Mouse (Mus musculus) gastrocnemius, adult 2 months (tissue): ENCODE measurements at regions not wholly inside any gene's neighbourhood (a gene's known extent, or its start where the extent isn't known, plus 50 kb on each side); places are given as distances from the start of the nearest gene placed in this dataset.

ENCODE experiments used
- DNase-seq: peaks from one replicate; pipeline ENCODE4 v3.0.0; 2022
- H3K27ac ChIP-seq: fragments of 200-600 bp; 2 replicates; pipeline ENCODE4 v1.8.1; 2022; ENCODE audit warnings: mild to moderate bottlenecking
- H3K4me3 ChIP-seq: fragments of 200-600 bp; 2 replicates; pipeline ENCODE4 v1.8.1; 2022; ENCODE audit warnings: mild to moderate bottlenecking, moderate library complexity
- CTCF ChIP-seq: fragments of 200-600 bp; IDR thresholded peaks from 2 replicates; pipeline ENCODE4 v1.8.1; 2022; ENCODE audit warnings: antibody characterized with exemption, mild to moderate bottlenecking, moderate library complexity
- intact Hi-C: fragments of 180-260 bp; cut with DNase I; formaldehyde crosslinking; loops from one replicate; pipeline ENCODE4 v1.15.1; 2025

GRCm38 (mm10) chr3:40189529-40189928, 341.6 kb upstream of the Intu start:
- Histone ChIP-seq H3K4me3 (no peak overlapping the region), H3K27ac (no peak overlapping the region)
- no peak for TF ChIP-seq CTCF
- no peak for DNase-seq
- intact Hi-C loops = no loop called here

- DNase-seq = no peak
- Histone ChIP-seq H3K27ac (no peak overlapping the region), H3K4me3 (no peak overlapping the region)
- intact Hi-C loops = no loop called here
- TF ChIP-seq CTCF = no peak
These were observed 341.1 kb upstream of the Intu start for GRCm38 (mm10) chr3:40190024-40190423.

DNA sequence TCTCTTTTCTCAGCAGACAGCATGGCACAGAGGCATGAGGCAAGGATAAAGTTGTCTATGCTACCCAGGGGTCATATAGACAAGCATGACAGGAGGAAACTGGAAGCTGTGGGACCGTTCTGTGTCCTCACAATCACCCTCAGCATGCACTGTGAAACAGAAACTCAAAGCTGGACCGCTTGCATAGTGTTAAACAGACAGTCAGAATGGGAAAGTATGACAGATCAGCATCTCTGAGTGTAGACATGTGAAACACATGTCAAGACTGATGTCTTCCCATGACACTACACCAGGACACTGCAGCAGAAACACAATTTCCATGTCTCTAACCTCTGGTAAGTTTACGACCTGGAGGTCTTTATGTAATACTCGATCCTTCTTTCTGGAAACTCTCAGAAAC, 330.9 kb upstream of the Intu start:
- no peak for TF ChIP-seq CTCF
- Histone ChIP-seq H3K4me3 (no peak overlapping the region), H3K27ac (no peak overlapping the region)
- intact Hi-C loops = no loop called here
- no peak for DNase-seq

DNA sequence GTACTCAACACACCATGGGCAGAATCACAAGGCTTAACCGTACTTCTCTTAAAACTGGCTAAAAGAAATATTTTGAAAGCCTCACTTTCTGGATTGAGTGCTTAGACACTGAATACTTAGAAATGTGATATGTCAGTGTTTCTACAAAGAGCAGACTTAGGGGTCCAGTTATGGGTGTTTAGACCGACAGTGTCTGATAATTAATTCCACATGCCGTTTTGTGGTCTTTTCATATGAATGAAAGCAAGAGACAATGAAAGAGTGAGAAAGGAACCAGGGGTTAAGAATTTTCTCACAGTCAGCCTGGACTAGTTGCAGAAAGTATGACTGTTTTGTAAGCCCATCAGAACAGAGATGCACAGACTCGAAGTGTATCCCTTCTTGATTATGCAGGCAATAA, 324.8 kb upstream of the Intu start:
- no peak for DNase-seq
- no peak for TF ChIP-seq CTCF
- intact Hi-C loops = no loop called here
- Histone ChIP-seq H3K4me3 (no peak overlapping the region), H3K27ac (no peak overlapping the region)

- no peak for TF ChIP-seq CTCF
- Histone ChIP-seq H3K27ac (no peak overlapping the region), H3K4me3 (no peak overlapping the region)
- no peak for DNase-seq
- intact Hi-C loops = no loop called here
These were observed 319.3 kb upstream of the Intu start for GRCm38 (mm10) chr3:40211793-40212192.

DNA sequence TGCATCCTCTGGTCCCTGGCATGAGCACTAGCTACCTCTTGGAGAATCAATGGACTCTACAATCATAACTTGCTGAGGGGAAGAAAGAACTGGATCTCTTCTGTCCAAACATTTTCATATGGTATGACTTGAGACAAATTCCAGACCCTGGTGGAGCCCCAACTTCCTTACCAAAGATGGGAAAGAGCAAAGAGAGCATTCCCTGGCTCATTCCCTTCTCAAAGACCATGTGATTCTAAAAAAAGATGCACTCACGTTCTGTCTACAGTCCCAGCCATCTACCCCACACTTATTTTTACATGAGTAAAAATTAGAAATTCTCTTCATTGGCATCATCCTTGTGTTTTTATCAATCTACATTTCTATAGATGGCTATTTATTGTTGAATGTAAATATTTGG, 304.3 kb upstream of the Intu start:
- intact Hi-C loops = no loop called here

DNA sequence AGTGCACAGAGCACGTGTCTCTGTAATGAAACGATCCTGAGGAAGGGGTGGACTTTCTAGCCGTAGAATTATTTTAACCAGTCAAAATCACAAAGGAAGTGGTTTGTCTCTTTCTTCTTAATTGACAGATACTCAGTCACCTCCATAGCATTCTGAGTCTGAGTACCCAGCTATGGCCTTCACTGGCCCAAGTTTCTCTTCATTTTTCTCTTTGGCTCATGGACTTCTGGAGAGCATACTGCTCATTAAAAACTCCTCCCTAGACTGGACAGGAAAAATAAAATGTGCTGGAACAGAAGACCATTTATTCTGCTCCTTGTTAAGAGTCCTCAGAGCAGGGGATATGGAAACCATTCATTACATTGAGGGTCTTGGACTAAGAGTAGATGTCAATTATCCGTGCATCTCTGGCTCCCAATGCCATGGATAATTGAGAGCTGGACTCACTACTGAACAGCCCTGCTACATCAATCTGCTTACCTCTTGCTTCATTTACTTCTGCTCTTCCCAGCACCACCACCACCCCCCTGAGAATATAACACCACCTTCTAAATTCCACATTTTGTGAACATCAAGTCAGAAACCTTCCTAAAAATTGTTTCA, 287.5 kb upstream of the Intu start:
- intact Hi-C loops = no loop called here
- no peak for TF ChIP-seq CTCF
- no peak overlapping the region for H3K4me3 ChIP-seq
- no peak overlapping the region for H3K27ac ChIP-seq
- DNase-seq = no peak

More for the DNA sequence above, 304.3 kb upstream of the Intu start:
- no peak overlapping the region for H3K4me3 ChIP-seq
- DNase-seq = no peak
- no peak for TF ChIP-seq CTCF
- no peak overlapping the region for H3K27ac ChIP-seq

GRCm38 (mm10) chr3:40254376-40254775, 276.7 kb upstream of the Intu start:
- Histone ChIP-seq H3K27ac (no peak overlapping the region), H3K4me3 (no peak overlapping the region)
- TF ChIP-seq CTCF = no peak
- intact Hi-C loops = no loop called here
- no peak for DNase-seq

DNA sequence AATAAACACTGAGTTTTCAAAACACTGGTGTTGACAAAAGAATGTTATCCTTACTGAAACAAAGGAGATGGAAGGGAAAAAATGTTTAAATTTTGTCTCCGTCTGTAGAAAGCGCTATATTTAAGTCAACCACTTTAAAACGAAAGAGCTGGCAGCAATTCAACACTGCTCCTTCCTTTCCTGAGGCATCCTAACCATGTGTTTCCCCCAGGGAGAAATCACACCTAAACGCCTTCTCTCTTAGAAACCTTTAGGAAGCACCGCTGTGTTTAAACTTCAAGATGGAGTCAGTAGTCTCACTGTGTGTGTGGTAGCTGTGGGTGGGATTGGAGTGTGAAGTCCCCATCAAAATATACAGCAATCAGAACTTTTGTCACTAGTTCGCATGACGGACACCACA, 268.6 kb upstream of the Intu start:
- intact Hi-C loops = no loop called here
- no peak for TF ChIP-seq CTCF
- no peak for DNase-seq
- Histone ChIP-seq H3K27ac (no peak overlapping the region), H3K4me3 (no peak overlapping the region)

DNA sequence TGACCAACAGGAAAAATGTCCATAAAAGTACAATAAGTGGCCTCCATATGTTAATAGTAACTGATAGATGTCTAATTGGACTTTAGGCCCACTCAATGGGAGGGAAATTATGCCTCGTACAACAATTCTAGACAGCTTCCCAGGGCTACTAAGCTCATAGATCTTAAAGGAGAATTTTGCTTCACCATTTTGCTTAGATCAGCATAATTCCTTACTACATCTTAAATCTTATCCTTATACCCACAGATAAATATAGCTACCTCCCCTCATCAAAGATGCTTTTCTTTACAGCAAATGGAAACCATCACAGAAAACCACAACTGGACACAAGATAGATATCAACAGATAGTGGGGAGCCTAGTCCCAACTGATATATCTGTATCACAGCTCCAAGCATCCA, 263.6 kb upstream of the Intu start:
- Histone ChIP-seq H3K27ac (no peak overlapping the region), H3K4me3 (no peak overlapping the region)
- no peak for DNase-seq
- intact Hi-C loops = no loop called here
- no peak for TF ChIP-seq CTCF

- no peak for TF ChIP-seq CTCF
These were observed 248.2 kb upstream of the Intu start for GRCm38 (mm10) chr3:40282926-40283325.

DNA sequence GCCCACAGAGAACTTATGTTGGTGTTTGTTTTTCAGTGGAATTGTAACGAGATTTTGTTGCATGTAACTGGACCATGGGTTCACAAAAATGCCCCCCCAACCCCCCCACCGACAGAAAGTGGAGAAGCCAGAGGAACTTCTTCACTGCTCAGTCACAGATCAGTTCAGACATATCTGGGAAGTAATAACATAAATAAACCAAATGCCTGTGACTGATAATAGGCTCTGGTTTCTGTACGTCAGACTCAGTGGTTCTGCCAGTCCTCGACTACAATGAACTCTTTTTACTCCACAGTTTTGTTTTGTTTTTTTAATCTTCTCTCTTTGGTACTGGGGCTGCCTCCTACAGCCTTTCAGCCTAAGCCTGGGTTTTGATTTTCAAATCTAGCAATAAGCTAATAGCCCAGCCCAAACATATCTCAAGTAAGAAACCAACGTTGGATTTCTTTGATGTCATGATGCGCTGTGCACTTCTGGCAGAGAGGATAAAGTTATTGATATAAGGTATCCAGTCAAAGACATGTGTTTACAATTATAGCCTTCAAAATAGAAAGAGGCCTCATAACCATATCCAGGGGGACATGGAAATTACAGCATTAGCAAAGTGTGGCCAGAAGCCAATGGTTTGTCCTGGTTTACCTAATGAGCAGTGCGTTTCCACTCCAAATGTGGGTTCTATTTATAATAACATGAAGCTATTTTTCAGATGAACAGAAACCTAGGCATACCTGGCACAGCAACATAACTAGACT, 244.0 kb upstream of the Intu start:
- intact Hi-C loops = no loop called here
- DNase-seq = no peak
- TF ChIP-seq CTCF = no peak
- Histone ChIP-seq H3K4me3 (no peak overlapping the region), H3K27ac (no peak overlapping the region)

More at GRCm38 (mm10) chr3:40282926-40283325, 248.2 kb upstream of the Intu start:
- H3K4me3 ChIP-seq = no peak overlapping the region
- H3K27ac ChIP-seq = no peak overlapping the region
- no peak for DNase-seq
- intact Hi-C loops = no loop called here

- no peak for DNase-seq
- intact Hi-C loops = no loop called here
- Histone ChIP-seq H3K27ac (no peak overlapping the region), H3K4me3 (no peak overlapping the region)
- TF ChIP-seq CTCF = no peak
These were observed 234.0 kb upstream of the Intu start for GRCm38 (mm10) chr3:40297120-40297519.

GRCm38 (mm10) chr3:40320319-40320718, 210.8 kb upstream of the Intu start:
- no peak for DNase-seq
- intact Hi-C loops = no loop called here
- Histone ChIP-seq H3K4me3 (no peak overlapping the region), H3K27ac (no peak overlapping the region)
- no peak for TF ChIP-seq CTCF
